Mouse (Mus musculus) leukemia stem cell, adult 10-12 weeks (primary cell): Measurements from ENCODE around the gene Sult1a1. TPM values are rescaled to one million over a fixed set of nuclear protein-coding genes. Genes with fewer than 3 reads are reported as not detected.

Experiments used
- polyA plus RNA-seq: library from polyadenylated mRNA; stranded (reverse); fragments of >175 nt; gene quantifications from 2 replicates; pipeline ENCODE4 v1.2.3, GENCODE M21; 2012; ENCODE audit warnings: low replicate concordance

Sult1a1 gene
- polyA plus RNA-seq, result 0.32 TPM in 1 of 2 replicates, not detected in the other

DNA sequence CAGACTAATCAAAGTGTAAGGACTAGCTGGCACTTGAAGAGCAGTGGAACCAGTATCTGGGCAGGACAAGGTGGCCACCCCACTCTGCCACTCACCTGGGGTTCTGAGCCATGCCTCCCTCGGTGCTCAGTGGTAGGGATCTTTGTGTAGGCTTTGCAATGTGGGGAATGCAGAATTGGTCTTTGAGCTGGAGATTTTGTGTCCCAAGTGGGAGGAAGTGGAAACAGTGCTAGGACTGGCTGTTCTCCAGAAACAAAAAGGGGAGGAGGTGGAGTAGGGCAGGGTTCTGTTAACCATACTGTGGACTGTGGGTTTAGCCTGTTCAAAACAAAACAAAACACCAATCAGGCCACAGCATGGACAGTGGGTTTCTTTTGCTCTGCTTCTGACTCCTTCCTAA lies at the start of gene Sult1a1:
Gene Sult1a1 (minus strand): TSS at position 226 of the 400 bp plus-strand sequence.

GRCm38 (mm10) chr7:126707442-126708174 lies 31.4 kb upstream of the Sult1a1 start, which contains the start of gene Coro1a:
Gene Coro1a, minus strand, starts transcription at chr7:126707787.

DNA sequence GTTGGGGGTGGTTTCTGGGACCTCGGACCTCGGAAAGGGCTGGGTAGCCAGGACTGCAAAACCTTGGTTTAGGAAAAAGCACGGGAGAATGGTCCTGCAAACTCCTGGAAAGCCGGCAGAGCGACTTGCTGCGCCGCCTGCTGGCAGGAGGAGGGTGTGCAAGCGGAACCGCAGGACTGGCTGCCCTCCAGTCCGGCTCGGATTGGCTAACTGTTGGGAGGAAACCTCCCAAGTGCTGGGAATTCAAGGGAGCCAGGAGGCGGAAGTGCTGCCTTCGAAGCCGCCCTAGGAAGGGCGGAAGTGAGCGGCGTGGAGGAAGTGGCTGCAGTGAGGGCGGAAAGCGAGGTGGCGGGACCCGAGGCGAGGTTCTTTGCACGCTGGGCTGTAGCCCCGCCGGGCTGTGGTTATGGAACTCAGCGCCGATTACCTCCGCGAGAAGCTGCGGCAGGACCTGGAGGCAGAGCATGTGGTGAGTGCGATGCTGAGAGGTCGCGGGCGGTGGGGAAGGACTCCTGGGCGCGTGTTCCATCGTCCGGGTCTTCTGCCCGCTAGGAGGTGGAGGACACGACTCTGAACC lies 19.5 kb upstream of the Sult1a1 start, which contains the start of gene Slx1b:
Gene Slx1b (minus strand): TSS at position 154 of the 577 bp plus-strand sequence.

GRCm38 (mm10) chr7:126695210-126695611 lies 19.0 kb upstream of the Sult1a1 start, which contains the start of gene Bola2:
Gene Bola2, plus strand, starts transcription at chr7:126695401.

DNA sequence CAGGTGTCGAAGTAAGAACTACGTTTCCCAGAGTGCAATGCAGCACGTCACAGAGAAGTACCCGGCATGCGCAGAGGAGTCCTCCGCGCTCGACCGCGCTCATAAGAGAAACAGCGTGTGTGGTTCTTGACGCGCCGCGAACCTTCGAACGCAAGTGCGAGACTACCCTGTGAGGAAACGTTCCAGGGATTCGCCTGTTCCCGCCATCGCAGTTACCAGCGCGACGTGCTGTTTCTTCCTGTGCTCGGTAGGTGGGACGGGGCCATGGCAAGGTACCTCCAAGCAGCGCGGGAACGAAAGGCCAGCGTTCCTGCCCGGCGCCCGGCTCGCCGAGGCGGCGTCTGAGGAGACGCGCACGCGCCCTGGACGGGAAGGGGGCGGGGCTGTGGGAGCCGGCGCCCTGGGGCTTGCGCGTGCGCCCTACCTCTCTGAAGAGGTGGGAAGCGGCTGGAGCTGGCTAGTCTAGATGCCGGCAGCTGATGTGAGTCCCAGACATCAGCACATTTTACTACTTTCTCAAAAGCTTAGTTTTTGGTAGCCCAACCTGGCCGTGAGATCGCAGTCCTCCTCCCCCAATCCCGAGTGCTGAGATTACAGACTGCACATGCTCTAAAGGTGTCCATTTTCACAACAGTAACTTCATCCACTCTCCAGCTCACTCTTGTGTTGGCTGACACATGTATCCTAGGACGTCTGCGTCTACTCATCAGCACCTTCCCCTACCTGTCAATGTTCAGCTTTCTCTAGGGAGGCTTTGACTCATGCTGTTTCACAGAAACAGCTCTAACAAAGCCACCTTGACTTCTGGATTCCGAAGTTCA lies 26.8 kb downstream of the Sult1a1 start, which contains the start of gene Sgf29:
Gene Sgf29 (plus strand): TSS at position 79 of the 821 bp plus-strand sequence.

GRCm38 (mm10) chr7:126630824-126631518 lies 45.3 kb downstream of the Sult1a1 start, which contains the start of gene Nupr1:
Gene Nupr1, minus strand, starts transcription at chr7:126630861.

Other genes with a start within 250 kb of the Sult1a1 start
- 58.1 and 79.3 TPM in 2 replicates for gene Rabep2, start 247.7 kb downstream of the Sult1a1 start, polyA plus RNA-seq
- 0.27 and 0.34 TPM in 2 replicates for gene Atp2a1, start 213.3 kb downstream of the Sult1a1 start, polyA plus RNA-seq
- 56.4 and 77.6 TPM in 2 replicates for gene Sh2b1, start 201.0 kb downstream of the Sult1a1 start, polyA plus RNA-seq
- gene Tufm, start 189.1 kb downstream of the Sult1a1 start, polyA plus RNA-seq, result 19.5 and 71.4 TPM in 2 replicates
- 1,237 and 1,711 TPM in 2 replicates for gene Atxn2l, start 173.0 kb downstream of the Sult1a1 start, polyA plus RNA-seq
- gene Eif3c, start 110.0 kb downstream of the Sult1a1 start, polyA plus RNA-seq, result 46.8 and 71.7 TPM in 2 replicates
- 13.9 and 17.3 TPM in 2 replicates for gene Apobr, start 91.5 kb downstream of the Sult1a1 start, polyA plus RNA-seq
- gene Cln3, start 90.6 kb downstream of the Sult1a1 start, polyA plus RNA-seq, result 6.0 and 18.7 TPM in 2 replicates
- 0.47 and 2.1 TPM in 2 replicates for gene Il27, start 81.5 kb downstream of the Sult1a1 start, polyA plus RNA-seq
- gene Nupr1, start 45.6 kb downstream of the Sult1a1 start, polyA plus RNA-seq, result 5.4 and 6.2 TPM in 2 replicates
- 23.6 and 70.5 TPM in 2 replicates for gene Sgf29, start 27.1 kb downstream of the Sult1a1 start, polyA plus RNA-seq
- 88.6 and 107 TPM in 2 replicates for gene Bola2, start 19.0 kb upstream of the Sult1a1 start, polyA plus RNA-seq
- 2.9 and 6.9 TPM in 2 replicates for gene Slx1b, start 19.4 kb upstream of the Sult1a1 start, polyA plus RNA-seq
- gene Coro1a, start 31.4 kb upstream of the Sult1a1 start, polyA plus RNA-seq, result 287 and 313 TPM in 2 replicates
- 115 and 138 TPM in 2 replicates for gene Mapk3, start 83.2 kb upstream of the Sult1a1 start, polyA plus RNA-seq
- 0.77 and 2.4 TPM in 2 replicates for gene Gdpd3, start 89.9 kb upstream of the Sult1a1 start, polyA plus RNA-seq
- gene Ypel3, start 100.5 kb upstream of the Sult1a1 start, polyA plus RNA-seq, result 188 and 399 TPM in 2 replicates
- gene Tbx6, start 105.1 kb upstream of the Sult1a1 start, polyA plus RNA-seq, result 8.3 and 13.4 TPM in 2 replicates
- gene Ppp4c, start 116.1 kb upstream of the Sult1a1 start, polyA plus RNA-seq, result 129 and 143 TPM in 2 replicates
- gene Fam57b, start 121.2 kb upstream of the Sult1a1 start, polyA plus RNA-seq, result 1.5 and 3.9 TPM in 2 replicates
- gene 4930451I11Rik, start 155.2 kb upstream of the Sult1a1 start, polyA plus RNA-seq, result not detected in 2 replicates
- gene Doc2a, start 171.0 kb upstream of the Sult1a1 start, polyA plus RNA-seq, result not detected in 2 replicates
- 80.7 and 110 TPM in 2 replicates for gene Hirip3, start 185.5 kb upstream of the Sult1a1 start, polyA plus RNA-seq
- gene Ino80e, start 185.9 kb upstream of the Sult1a1 start, polyA plus RNA-seq, result 1,584 and 1,973 TPM in 2 replicates
- gene Taok2, start 208.3 kb upstream of the Sult1a1 start, polyA plus RNA-seq, result 249 and 381 TPM in 2 replicates
- gene Tmem219, start 246.5 kb upstream of the Sult1a1 start, polyA plus RNA-seq, result 61.9 and 90.6 TPM in 2 replicates